Mouse (Mus musculus): ENCODE results near the gene Med9. TPM values are rescaled to one million over a fixed set of nuclear protein-coding genes. Genes with fewer than 3 reads are reported as not detected.

Gene Med9
- polyA plus RNA-seq, 1 experiment: 37.8 TPM

- 88% methylated on average over 14 of the region's 14 CpGs for WGBS
Observed at GRCm38 (mm10) chr11:59952892-59953291, 4.9 kb downstream of the Med9 start.

GRCm38 (mm10) chr11:59956749-59957148, 8.7 kb downstream of the Med9 start:
- WGBS: 74% methylated on average over 6 of the region's 6 CpGs
- no peak for DNase-seq
- TF ChIP-seq POLR2A (IDR thresholded peaks at IDR 0.05; ENCODE audit: borderline replicate concordance, insufficient read depth, low read length) (no peak), CTCF (IDR thresholded peaks at IDR 0.05; ENCODE audit: borderline replicate concordance, insufficient read depth, low read depth, low read length) (no peak)
- Histone ChIP-seq H3K4me1 (ENCODE audit: control insufficient read depth, insufficient read depth, low read length) (no peaks in the 10 kb centered on the region; the same call in 1 of the 2 replicates), H3K27me3 (ENCODE audit: control insufficient read depth, insufficient read depth, low read length) (no peaks in the 10 kb centered on the region), H3K4me3 (replicated peaks; ENCODE audit: insufficient read depth, low read depth, low read length) (no peak overlapping the region), H3K27ac (ENCODE audit: insufficient read depth, low read length) (no peak overlapping the region)

More at GRCm38 (mm10) chr11:59952892-59953291, 4.9 kb downstream of the Med9 start:
- DNase-seq: no peak
- no peaks in the 10 kb centered on the region; the same call in 1 of the 2 replicates for H3K4me1 ChIP-seq (ENCODE audit: control insufficient read depth, insufficient read depth, low read length)
- no peak overlapping the region for H3K27ac ChIP-seq (ENCODE audit: insufficient read depth, low read length)
- TF ChIP-seq POLR2A (IDR thresholded peaks at IDR 0.05; ENCODE audit: borderline replicate concordance, insufficient read depth, low read length): no peak
- no peak for TF ChIP-seq CTCF (IDR thresholded peaks at IDR 0.05; ENCODE audit: borderline replicate concordance, insufficient read depth, low read depth, low read length)
- no peak overlapping the region for H3K4me3 ChIP-seq (replicated peaks; ENCODE audit: insufficient read depth, low read depth, low read length)
- no peaks in the 10 kb centered on the region for H3K27me3 ChIP-seq (ENCODE audit: control insufficient read depth, insufficient read depth, low read length)

- 81% methylated on average over 4 of the region's 4 CpGs for WGBS
- H3K4me3 ChIP-seq (replicated peaks; ENCODE audit: insufficient read depth, low read depth, low read length): no peak overlapping the region
- no peak for DNase-seq
- no peaks in the 10 kb centered on the region for H3K27me3 ChIP-seq (ENCODE audit: control insufficient read depth, insufficient read depth, low read length)
- no peaks in the 10 kb centered on the region; the same call in 1 of the 2 replicates for H3K4me1 ChIP-seq (ENCODE audit: control insufficient read depth, insufficient read depth, low read length)
- TF ChIP-seq POLR2A (IDR thresholded peaks at IDR 0.05; ENCODE audit: borderline replicate concordance, insufficient read depth, low read length) (no peak), CTCF (IDR thresholded peaks at IDR 0.05; ENCODE audit: borderline replicate concordance, insufficient read depth, low read depth, low read length) (no peak)
- H3K27ac ChIP-seq (ENCODE audit: insufficient read depth, low read length): no peak overlapping the region
Observed at GRCm38 (mm10) chr11:59959453-59959852, 11.4 kb downstream of the Med9 start.

GRCm38 (mm10) chr11:59960476-59961337, 12.7 kb downstream of the Med9 start:
- H3K4me1 ChIP-seq (ENCODE audit: control insufficient read depth, insufficient read depth, low read length): no peaks in the 10 kb centered on the region
- 89% methylated on average over 20 of the region's 20 CpGs for WGBS
- H3K27ac ChIP-seq (ENCODE audit: insufficient read depth, low read length): no peak overlapping the region
- DNase-seq: no peak
- TF ChIP-seq CTCF (IDR thresholded peaks at IDR 0.05; ENCODE audit: borderline replicate concordance, insufficient read depth, low read depth, low read length): no peak
- TF ChIP-seq POLR2A (IDR thresholded peaks at IDR 0.05; ENCODE audit: borderline replicate concordance, insufficient read depth, low read length): no peak
- no peaks in the 10 kb centered on the region for H3K27me3 ChIP-seq (ENCODE audit: control insufficient read depth, insufficient read depth, low read length)
- H3K4me3 ChIP-seq (replicated peaks; ENCODE audit: insufficient read depth, low read depth, low read length): no peak overlapping the region

- Histone ChIP-seq H3K4me3 (replicated peaks; ENCODE audit: insufficient read depth, low read depth, low read length) (no peak overlapping the region), H3K27ac (ENCODE audit: insufficient read depth, low read length) (no peak overlapping the region), H3K4me1 (ENCODE audit: control insufficient read depth, insufficient read depth, low read length) (no peaks in the 10 kb centered on the region), H3K27me3 (ENCODE audit: control insufficient read depth, insufficient read depth, low read length) (no peaks in the 10 kb centered on the region)
- DNase-seq: peak; percentile 33 to 35
- WGBS: 65% methylated on average over 9 of the region's 9 CpGs
- TF ChIP-seq POLR2A (IDR thresholded peaks at IDR 0.05; ENCODE audit: borderline replicate concordance, insufficient read depth, low read length) (no peak), CTCF (IDR thresholded peaks at IDR 0.05; ENCODE audit: borderline replicate concordance, insufficient read depth, low read depth, low read length) (no peak)
Observed at GRCm38 (mm10) chr11:59961338-59961875, 13.4 kb downstream of the Med9 start.

GRCm38 (mm10) chr11:59962590-59962989, 14.6 kb downstream of the Med9 start:
- 88% methylated on average over 3 of the region's 3 CpGs for WGBS
- Histone ChIP-seq H3K27ac (ENCODE audit: insufficient read depth, low read length) (no peak overlapping the region), H3K27me3 (ENCODE audit: control insufficient read depth, insufficient read depth, low read length) (no peaks in the 10 kb centered on the region), H3K4me1 (ENCODE audit: control insufficient read depth, insufficient read depth, low read length) (no peaks in the 10 kb centered on the region), H3K4me3 (replicated peaks; ENCODE audit: insufficient read depth, low read depth, low read length) (no peak overlapping the region)
- no peak for DNase-seq
- no peak for TF ChIP-seq POLR2A (IDR thresholded peaks at IDR 0.05; ENCODE audit: borderline replicate concordance, insufficient read depth, low read length)
- no peak for TF ChIP-seq CTCF (IDR thresholded peaks at IDR 0.05; ENCODE audit: borderline replicate concordance, insufficient read depth, low read depth, low read length)

- Histone ChIP-seq H3K4me1 (ENCODE audit: control insufficient read depth, insufficient read depth, low read length) (no peaks in the 10 kb centered on the region), H3K4me3 (replicated peaks; ENCODE audit: insufficient read depth, low read depth, low read length) (peak overlapping the region; percentile 63), H3K27ac (ENCODE audit: insufficient read depth, low read length) (no peak overlapping the region), H3K27me3 (ENCODE audit: control insufficient read depth, insufficient read depth, low read length) (no peaks in the 10 kb centered on the region)
- 11% methylated on average over 34 of the region's 34 CpGs for WGBS
- DNase-seq: peak in 1 of 2 experiments; percentile 29
- TF ChIP-seq POLR2A (IDR thresholded peaks at IDR 0.05; ENCODE audit: borderline replicate concordance, insufficient read depth, low read length): 0 out of 2 replicates have a peak, but pooled peaks have one; percentile 12
- no peak for TF ChIP-seq CTCF (IDR thresholded peaks at IDR 0.05; ENCODE audit: borderline replicate concordance, insufficient read depth, low read depth, low read length)
Observed at GRCm38 (mm10) chr11:59963364-59964162, 15.6 kb downstream of the Med9 start.
